Mouse (Mus musculus) cerebellum, postnatal 4 days (tissue): Measurements from ENCODE around the gene Grwd1.
A peak's percentile ranks its signal among the peaks of the same experiment; 100 is the strongest.

Source experiments
- DNase-seq, 2 experiments: peaks; one replicate each; pipeline ENCODE4 v3.0.0; 2022; ENCODE audit warnings: low spot score in 2 of 2, mixed read lengths in 1 of 2

Gene Grwd1

GRCm38 (mm10) chr7:45800001-45800400, 30.7 kb downstream of the Grwd1 start:
- no peak for DNase-seq

- no peak for DNase-seq
Observed at GRCm38 (mm10) chr7:45798931-45799330, 31.8 kb downstream of the Grwd1 start.

- peak in 1 of 2 experiments; percentile 14 for DNase-seq
Observed at GRCm38 (mm10) chr7:45798511-45798836, 32.3 kb downstream of the Grwd1 start.

- DNase-seq, result peak in 1 of 2 experiments; percentile 10
Observed at GRCm38 (mm10) chr7:45797661-45798510, 32.9 kb downstream of the Grwd1 start.

- no peak for DNase-seq
Observed at GRCm38 (mm10) chr7:45796950-45797349, 33.8 kb downstream of the Grwd1 start.

GRCm38 (mm10) chr7:45794971-45795370, 35.8 kb downstream of the Grwd1 start:
- DNase-seq, result peak in 1 of 2 experiments; percentile 19

GRCm38 (mm10) chr7:45793969-45794585, 36.7 kb downstream of the Grwd1 start:
- DNase-seq, result peak in 1 of 2 experiments; percentile 2

- no peak for DNase-seq
Observed at GRCm38 (mm10) chr7:45793240-45793639, 37.5 kb downstream of the Grwd1 start.

- no peak for DNase-seq
Observed at GRCm38 (mm10) chr7:45791756-45792490, 38.8 kb downstream of the Grwd1 start.

- no peak for DNase-seq
Observed at GRCm38 (mm10) chr7:45790721-45791120, 40.0 kb downstream of the Grwd1 start.

- peak in 1 of 2 experiments; percentile 3 for DNase-seq
Observed at GRCm38 (mm10) chr7:45787642-45788041, 43.1 kb downstream of the Grwd1 start.

- peak in 1 of 2 experiments; percentile 30 for DNase-seq
Observed at GRCm38 (mm10) chr7:45786661-45787413, 43.9 kb downstream of the Grwd1 start.

GRCm38 (mm10) chr7:45786136-45786578, 44.6 kb downstream of the Grwd1 start:
- DNase-seq, result peak in 1 of 2 experiments; percentile 63

- DNase-seq, result peak in 1 of 2 experiments; percentile 76
Observed at GRCm38 (mm10) chr7:45785388-45786135, 45.2 kb downstream of the Grwd1 start.

- DNase-seq, result peak; percentile 87 to 92
Observed at GRCm38 (mm10) chr7:45784524-45785372, 46.0 kb downstream of the Grwd1 start, which contains the start of gene Sult2b1. Gene Sult2b1, minus strand, starts transcription at chr7:45784669.

GRCm38 (mm10) chr7:45783511-45784091, 47.1 kb downstream of the Grwd1 start, which contains the start of gene Lmtk3:
Gene Lmtk3, plus strand, starts transcription at chr7:45783738.
- peak in 1 of 2 experiments; percentile 70 for DNase-seq

- no peak for DNase-seq
Observed at GRCm38 (mm10) chr7:45782271-45782670, 48.5 kb downstream of the Grwd1 start.

- no peak for DNase-seq
Observed at GRCm38 (mm10) chr7:45779081-45779641, 51.6 kb downstream of the Grwd1 start.

- no peak for DNase-seq
Observed at GRCm38 (mm10) chr7:45775237-45775636, 55.5 kb downstream of the Grwd1 start.
